Comparison of ENCODE assay signal across 19 mouse cellular contexts in the genomic region with DNA sequence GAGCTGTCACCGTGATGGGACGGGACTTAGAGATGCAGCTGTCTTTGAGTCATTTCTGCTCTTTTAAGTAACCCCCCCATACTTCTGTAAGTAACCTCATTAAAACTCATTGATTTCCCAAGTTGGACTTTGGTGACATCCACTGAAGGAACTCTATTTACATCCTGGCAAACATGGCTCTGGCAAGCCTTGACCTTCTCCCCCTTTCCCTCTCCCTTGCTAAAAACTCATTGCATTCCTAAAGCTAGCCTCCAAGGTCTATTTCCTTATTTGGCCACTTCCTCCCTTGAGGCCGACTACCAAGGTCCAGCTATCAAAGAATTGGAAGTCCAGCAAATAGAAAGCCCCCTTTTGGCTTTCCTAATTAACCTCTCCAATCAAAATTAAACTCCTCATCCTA. TPM values are rescaled to one million over a fixed set of nuclear protein-coding genes. Genes with fewer than 3 reads are reported as not detected.
DNase-seq lines count a peak whose midpoint lies in the region; ATAC-seq and TF ChIP-seq lines count a peak whose summit lies in the region.
"Had no signal": no experiment of that assay in that cellular context is flagged by ENCODE, and none has a peak within 500 bp of the region (broad histone marks: within the 10 kb centered on the region; RNA-seq: fewer than 3 reads in every experiment).

No protein-coding gene starts in this region.

- TF ChIP-seq CTCF in intestine, postnatal 0 days (IDR thresholded peaks at IDR 0.05; ENCODE audit: low read depth): no peak

- no peaks in the 10 kb centered on the region for H3K9me3 ChIP-seq in intestine, embryonic 14.5 days (ENCODE audit: control insufficient read depth, low read length)
- no peaks in the 10 kb centered on the region for H3K9me3 ChIP-seq in intestine, postnatal 0 days (ENCODE audit: control insufficient read depth)
- H3K9me3 ChIP-seq: hindbrain, embryonic 12.5 days; intestine, embryonic 15.5 days; liver, embryonic 15.5 days; neural tube, embryonic 13.5 days had no signal

- 50% methylated on average over 3 of the region's 3 CpGs for WGBS in intestine, embryonic 14.5 days
- 46% methylated on average over 3 of the region's 3 CpGs for WGBS in intestine, postnatal 0 days

- H3K9ac ChIP-seq in intestine, embryonic 14.5 days (ENCODE audit: low read length): no peak overlapping the region
- H3K9ac ChIP-seq in intestine, postnatal 0 days (ENCODE audit: low read depth, low read length): no peak overlapping the region
- H3K9ac ChIP-seq: hindbrain, embryonic 12.5 days; intestine, embryonic 15.5 days; liver, embryonic 15.5 days; neural tube, embryonic 13.5 days had no signal

- no peaks in the 10 kb centered on the region; the same call in 1 of the 2 replicates for H3K4me1 ChIP-seq in intestine, embryonic 14.5 days (replicated peaks; ENCODE audit: control insufficient read depth, insufficient read depth, low read length)
- H3K4me1 ChIP-seq in intestine, postnatal 0 days (replicated peaks; ENCODE audit: control insufficient read depth, insufficient read depth, low read length): no peaks in the 10 kb centered on the region
- H3K4me1 ChIP-seq: intestine, embryonic 15.5 days; liver, embryonic 15.5 days had no signal

- no peaks in the 10 kb centered on the region for H3K36me3 ChIP-seq in intestine, embryonic 14.5 days (ENCODE audit: control insufficient read depth, insufficient read depth, low read length)
- H3K36me3 ChIP-seq in intestine, postnatal 0 days (ENCODE audit: control insufficient read depth, insufficient read depth): no peaks in the 10 kb centered on the region
- H3K36me3 ChIP-seq: hindbrain, embryonic 12.5 days; intestine, embryonic 15.5 days; liver, embryonic 15.5 days; neural tube, embryonic 13.5 days had no signal

- ATAC-seq in intestine, embryonic 14.5 days (replicated peaks; ENCODE audit: low FRiP score, low TSS enrichment, low read depth): no peak
- no peak for ATAC-seq in intestine, postnatal 0 days
- no peak for ATAC-seq in monocyte, adult 5-6 weeks (replicated peaks; ENCODE audit: insufficient number of reproducible peaks, low FRiP score, low TSS enrichment, poor library complexity, severe bottlenecking)
- ATAC-seq: forebrain, embryonic 16.5 days; intestine, embryonic 15.5 days; Patski had no signal

- H3K4me2 ChIP-seq in intestine, embryonic 14.5 days (ENCODE audit: low read length): no peak overlapping the region
- H3K4me2 ChIP-seq in intestine, postnatal 0 days (replicated peaks; ENCODE audit: low read depth): no peak overlapping the region
- H3K4me2 ChIP-seq: hindbrain, embryonic 12.5 days; intestine, embryonic 15.5 days; liver, embryonic 15.5 days; neural tube, embryonic 13.5 days had no signal

- DNase-seq in adrenal gland, adult (ENCODE audit: inconsistent age in 2 of 2, low spot score in 1 of 2): peak; percentile 67 to 88
- no peak for DNase-seq in adrenal gland, postnatal 25 days
- DNase-seq in intestine, embryonic 14.5 days (ENCODE audit: low spot score): peak; percentile 7
- DNase-seq in ovary, adult 18-20 months (ENCODE audit: low spot score): peak; percentile 34
- no peak for DNase-seq in ovary, postnatal 10 days (ENCODE audit: low spot score)
- no peak for DNase-seq in right cerebral cortex, postnatal 25 days
- DNase-seq: cerebellum, postnatal 10 days; gastrocnemius, postnatal 25 days; lung, postnatal 36 days; spleen, adult 18-20 months; thymus, postnatal 4 days had no signal

- H3K27me3 ChIP-seq in intestine, embryonic 14.5 days (replicated peaks; ENCODE audit: control insufficient read depth, insufficient read depth, low read length): no peaks in the 10 kb centered on the region
- H3K27me3 ChIP-seq in intestine, postnatal 0 days (replicated peaks; ENCODE audit: control insufficient read depth, insufficient read depth, low read length): no peaks in the 10 kb centered on the region
- H3K27me3 ChIP-seq: hindbrain, embryonic 12.5 days; intestine, embryonic 15.5 days; liver, embryonic 15.5 days; neural tube, embryonic 13.5 days had no signal

- no peak overlapping the region for H3K4me3 ChIP-seq in intestine, embryonic 14.5 days (ENCODE audit: low read depth, low read length)
- H3K4me3 ChIP-seq in intestine, postnatal 0 days (ENCODE audit: low read depth, low read length): no peak overlapping the region
- H3K4me3 ChIP-seq: hindbrain, embryonic 12.5 days; intestine, embryonic 15.5 days; liver, embryonic 15.5 days; neural tube, embryonic 13.5 days had no signal

- no peak overlapping the region for H3K27ac ChIP-seq in intestine, embryonic 14.5 days (ENCODE audit: low read depth)
- no peak overlapping the region for H3K27ac ChIP-seq in intestine, postnatal 0 days (ENCODE audit: low read depth, low read length)
- H3K27ac ChIP-seq: intestine, embryonic 15.5 days; liver, embryonic 15.5 days; neural tube, embryonic 13.5 days had no signal

RNA-seq across cellular contexts. Expression of a gene that starts 9.7 kb away (rescaled TPM):
- total RNA-seq in adrenal gland, postnatal 25 days (2021): 21.3 and 25.3 TPM in 2 replicates
- 15.6 and 17.1 TPM in 2 replicates for polyA plus RNA-seq in intestine, embryonic 14.5 days (2014; fragmentation: Nextera tagmentation; extraction: Ambion mirVana)
- polyA plus RNA-seq in intestine, postnatal 0 days (2015; fragmentation: Nextera tagmentation; extraction: Ambion mirVana): 5.1 and 5.7 TPM in 2 replicates
- total RNA-seq in monocyte, adult 5-6 weeks (2017): 7.1 to 28.7 TPM (median 8.0 TPM) in 3 replicates

Comparison
In these comparisons a context has a peak if more than half of its experiments do, and no peak if none do; other contexts are left out.
1. DNase-seq: peak in adrenal gland, adult (2 of 2), intestine, embryonic 14.5 days (single experiment) and ovary, adult 18-20 months (single experiment); none in adrenal gland, postnatal 25 days (single experiment), ovary, postnatal 10 days (single experiment) and right cerebral cortex, postnatal 25 days (single experiment).